Mouse (Mus musculus): ENCODE measurements around the gene Myo1d. TPM values are rescaled to one million over a fixed set of nuclear protein-coding genes. Genes with fewer than 3 reads are reported as not detected.

The Myo1d gene
- polyA plus RNA-seq, 1 experiment = 6.4 TPM

GRCm38 (mm10) chr11:80809993-80810821 lies 30.4 kb upstream of the Myo1d start, which contains the start of gene Tmem98:
Gene Tmem98 (plus strand): TSS chr11:80810175.
- no peak for TF ChIP-seq POLR2A (IDR thresholded peaks at IDR 0.05; ENCODE audit: borderline replicate concordance, control insufficient read depth, low read depth, low read length)
- no peak for TF ChIP-seq CTCF (IDR thresholded peaks at IDR 0.05; ENCODE audit: control insufficient read depth, insufficient read depth, low read length)
- no peak within 1 kb of the TSS for H3K27ac ChIP-seq (ENCODE audit: control insufficient read depth, insufficient read depth, low read depth, low read length, poor library complexity)
- no peaks in the 10 kb centered on the region for H3K4me1 ChIP-seq (ENCODE audit: control insufficient read depth, insufficient read depth, low read length)
- no peak within 1 kb of the TSS for H3K4me3 ChIP-seq (replicated peaks; ENCODE audit: control insufficient read depth, low read depth, low read length)
- WGBS = 5% methylated on average over 50 of the region's 54 CpGs

- Histone ChIP-seq H3K4me1 (ENCODE audit: control insufficient read depth, insufficient read depth, low read length) (no peaks in the 10 kb centered on the region), H3K4me3 (replicated peaks; ENCODE audit: control insufficient read depth, low read depth, low read length) (no peak overlapping the region), H3K27ac (ENCODE audit: control insufficient read depth, insufficient read depth, low read depth, low read length, poor library complexity) (no peak overlapping the region)
- TF ChIP-seq CTCF (IDR thresholded peaks at IDR 0.05; ENCODE audit: control insufficient read depth, insufficient read depth, low read length) = no peak
- no peak for TF ChIP-seq POLR2A (IDR thresholded peaks at IDR 0.05; ENCODE audit: borderline replicate concordance, control insufficient read depth, low read depth, low read length)
- WGBS = 81% methylated on average over 6 of the region's 6 CpGs
Observed at GRCm38 (mm10) chr11:80809666-80809992, 29.8 kb upstream of the Myo1d start.

- 74% methylated on average over 6 of the region's 6 CpGs for WGBS
- H3K4me3 ChIP-seq (replicated peaks; ENCODE audit: control insufficient read depth, low read depth, low read length) = no peak overlapping the region
- H3K27ac ChIP-seq (ENCODE audit: control insufficient read depth, insufficient read depth, low read depth, low read length, poor library complexity) = no peak overlapping the region
- TF ChIP-seq CTCF (IDR thresholded peaks at IDR 0.05; ENCODE audit: control insufficient read depth, insufficient read depth, low read length) (no peak), POLR2A (IDR thresholded peaks at IDR 0.05; ENCODE audit: borderline replicate concordance, control insufficient read depth, low read depth, low read length) (no peak)
- H3K4me1 ChIP-seq (ENCODE audit: control insufficient read depth, insufficient read depth, low read length) = no peaks in the 10 kb centered on the region
Observed at GRCm38 (mm10) chr11:80808551-80809070, 28.8 kb upstream of the Myo1d start.

GRCm38 (mm10) chr11:80802706-80803105 lies 22.9 kb upstream of the Myo1d start:
- H3K4me3 ChIP-seq (replicated peaks; ENCODE audit: control insufficient read depth, low read depth, low read length) = no peak overlapping the region
- 52% methylated on average over 3 of the region's 3 CpGs for WGBS
- TF ChIP-seq CTCF (IDR thresholded peaks at IDR 0.05; ENCODE audit: control insufficient read depth, insufficient read depth, low read length) (no peak), POLR2A (IDR thresholded peaks at IDR 0.05; ENCODE audit: borderline replicate concordance, control insufficient read depth, low read depth, low read length) (no peak)
- H3K27ac ChIP-seq (ENCODE audit: control insufficient read depth, insufficient read depth, low read depth, low read length, poor library complexity) = no peak overlapping the region
- H3K4me1 ChIP-seq (ENCODE audit: control insufficient read depth, insufficient read depth, low read length) = no peaks in the 10 kb centered on the region

GRCm38 (mm10) chr11:80799979-80800378 lies 20.2 kb upstream of the Myo1d start:
- 56% methylated on average over 3 of the region's 3 CpGs for WGBS
- Histone ChIP-seq H3K4me1 (ENCODE audit: control insufficient read depth, insufficient read depth, low read length) (no peaks in the 10 kb centered on the region), H3K27ac (ENCODE audit: control insufficient read depth, insufficient read depth, low read depth, low read length, poor library complexity) (no peak overlapping the region), H3K4me3 (replicated peaks; ENCODE audit: control insufficient read depth, low read depth, low read length) (no peak overlapping the region)
- TF ChIP-seq CTCF (IDR thresholded peaks at IDR 0.05; ENCODE audit: control insufficient read depth, insufficient read depth, low read length) = peak; percentile 80
- no peak for TF ChIP-seq POLR2A (IDR thresholded peaks at IDR 0.05; ENCODE audit: borderline replicate concordance, control insufficient read depth, low read depth, low read length)

GRCm38 (mm10) chr11:80795431-80795830 lies 15.6 kb upstream of the Myo1d start:
- Histone ChIP-seq H3K27ac (ENCODE audit: control insufficient read depth, insufficient read depth, low read depth, low read length, poor library complexity) (no peak overlapping the region), H3K4me3 (replicated peaks; ENCODE audit: control insufficient read depth, low read depth, low read length) (no peak overlapping the region), H3K4me1 (ENCODE audit: control insufficient read depth, insufficient read depth, low read length) (no peaks in the 10 kb centered on the region; the same call in 1 of the 2 replicates)
- 36% methylated on average over 8 of the region's 8 CpGs for WGBS
- no peak for TF ChIP-seq CTCF (IDR thresholded peaks at IDR 0.05; ENCODE audit: control insufficient read depth, insufficient read depth, low read length)
- no peak for TF ChIP-seq POLR2A (IDR thresholded peaks at IDR 0.05; ENCODE audit: borderline replicate concordance, control insufficient read depth, low read depth, low read length)

GRCm38 (mm10) chr11:80794290-80794689 lies 14.5 kb upstream of the Myo1d start:
- Histone ChIP-seq H3K4me3 (replicated peaks; ENCODE audit: control insufficient read depth, low read depth, low read length) (no peak overlapping the region), H3K27ac (ENCODE audit: control insufficient read depth, insufficient read depth, low read depth, low read length, poor library complexity) (no peak overlapping the region), H3K4me1 (ENCODE audit: control insufficient read depth, insufficient read depth, low read length) (no peaks in the 10 kb centered on the region; the same call in 1 of the 2 replicates)
- 67% methylated on average over 4 of the region's 4 CpGs for WGBS
- TF ChIP-seq CTCF (IDR thresholded peaks at IDR 0.05; ENCODE audit: control insufficient read depth, insufficient read depth, low read length) (no peak), POLR2A (IDR thresholded peaks at IDR 0.05; ENCODE audit: borderline replicate concordance, control insufficient read depth, low read depth, low read length) (no peak)

GRCm38 (mm10) chr11:80793386-80793785 lies 13.6 kb upstream of the Myo1d start:
- Histone ChIP-seq H3K4me1 (ENCODE audit: control insufficient read depth, insufficient read depth, low read length) (no peaks in the 10 kb centered on the region; the same call in 1 of the 2 replicates), H3K27ac (ENCODE audit: control insufficient read depth, insufficient read depth, low read depth, low read length, poor library complexity) (peak overlapping the region; percentile 23; the same call in 1 of the 2 replicates), H3K4me3 (replicated peaks; ENCODE audit: control insufficient read depth, low read depth, low read length) (no peak overlapping the region)
- WGBS = 57% methylated on average over 4 of the region's 4 CpGs
- no peak for TF ChIP-seq CTCF (IDR thresholded peaks at IDR 0.05; ENCODE audit: control insufficient read depth, insufficient read depth, low read length)
- no peak for TF ChIP-seq POLR2A (IDR thresholded peaks at IDR 0.05; ENCODE audit: borderline replicate concordance, control insufficient read depth, low read depth, low read length)
